Mouse (Mus musculus): ENCODE measurements around the gene Nipsnap3a. TPM values are rescaled to one million over a fixed set of nuclear protein-coding genes. Genes with fewer than 3 reads are reported as not detected.

The Nipsnap3a gene
- polyA plus RNA-seq, 1 experiment from 2014 or later: not detected

- no peaks in the 10 kb centered on the region for H3K9me3 ChIP-seq (ENCODE audit: low read length)
- H3K4me3 ChIP-seq (ENCODE audit: low read depth, low read length): no peak overlapping the region
- no peaks in the 10 kb centered on the region for H3K4me1 ChIP-seq (ENCODE audit: insufficient read depth, low read depth, low read length)
- no peak overlapping the region for H3K9ac ChIP-seq (replicated peaks; ENCODE audit: low read depth)
- TF ChIP-seq CTCF (IDR thresholded peaks at IDR 0.05) (no peak), EP300 (IDR thresholded peaks at IDR 0.05) (no peak)
- no peak overlapping the region for H3K27ac ChIP-seq (ENCODE audit: low read length)
- DNase-seq (ENCODE audit: low spot score): no peak
- H3K4me2 ChIP-seq (replicated peaks; ENCODE audit: low read depth, low read length): no peak overlapping the region
- peaks cover 55% of the 10 kb centered on the region for H3K36me3 ChIP-seq (ENCODE audit: insufficient read depth, low read length)
- 87% methylated on average over 8 of the region's 8 CpGs for WGBS
- no peak for ATAC-seq
- no peaks in the 10 kb centered on the region for H3K27me3 ChIP-seq (replicated peaks; ENCODE audit: insufficient read depth, low read length)
Measured at GRCm38 (mm10) chr4:53043819-53044218, 54.7 kb downstream of the Nipsnap3a start.

DNA sequence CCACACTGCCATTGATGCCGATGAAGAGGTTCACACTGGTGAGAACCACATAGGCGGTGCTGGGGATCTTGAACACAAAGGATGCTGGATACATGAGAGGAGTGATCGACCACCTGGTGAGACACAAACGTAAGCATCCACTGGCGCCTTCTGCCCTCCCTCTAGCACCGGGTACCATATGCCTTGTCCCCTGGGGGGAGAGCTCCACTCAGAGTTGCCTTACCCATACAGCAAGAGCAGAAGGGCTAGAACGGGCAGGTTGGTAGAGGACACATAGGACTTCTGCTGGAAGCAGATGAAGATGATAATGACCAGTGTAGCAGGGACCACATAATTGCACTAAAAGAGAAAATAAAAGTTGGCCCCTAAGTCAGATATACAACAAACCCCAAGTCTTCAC is 56.7 kb downstream of the Nipsnap3a start:
- Histone ChIP-seq H3K4me3 (ENCODE audit: low read depth, low read length) (no peak overlapping the region), H3K9ac (replicated peaks; ENCODE audit: low read depth) (no peak overlapping the region), H3K4me2 (replicated peaks; ENCODE audit: low read depth, low read length) (no peak overlapping the region), H3K9me3 (ENCODE audit: low read length) (no peaks in the 10 kb centered on the region), H3K4me1 (ENCODE audit: insufficient read depth, low read depth, low read length) (no peaks in the 10 kb centered on the region), H3K27me3 (replicated peaks; ENCODE audit: insufficient read depth, low read length) (no peaks in the 10 kb centered on the region), H3K36me3 (ENCODE audit: insufficient read depth, low read length) (peaks cover 52% of the 10 kb centered on the region), H3K27ac (ENCODE audit: low read length) (no peak overlapping the region)
- TF ChIP-seq CTCF (IDR thresholded peaks at IDR 0.05) (no peak), EP300 (IDR thresholded peaks at IDR 0.05) (no peak)
- ATAC-seq (no peak), DNase-seq (ENCODE audit: low spot score) (no peak)
- WGBS: 85% methylated on average over 7 of the region's 7 CpGs

GRCm38 (mm10) chr4:53046238-53047022 is 57.4 kb downstream of the Nipsnap3a start:
- no peak for DNase-seq (ENCODE audit: low spot score)
- H3K4me2 ChIP-seq (replicated peaks; ENCODE audit: low read depth, low read length): no peak overlapping the region

More at GRCm38 (mm10) chr4:53046238-53047022, 57.4 kb downstream of the Nipsnap3a start:
- TF ChIP-seq EP300 (IDR thresholded peaks at IDR 0.05) (no peak), CTCF (IDR thresholded peaks at IDR 0.05) (no peak)
- Histone ChIP-seq H3K4me1 (ENCODE audit: insufficient read depth, low read depth, low read length) (no peaks in the 10 kb centered on the region), H3K27ac (ENCODE audit: low read length) (no peak overlapping the region), H3K9ac (replicated peaks; ENCODE audit: low read depth) (no peak overlapping the region), H3K9me3 (ENCODE audit: low read length) (no peaks in the 10 kb centered on the region), H3K36me3 (ENCODE audit: insufficient read depth, low read length) (peaks cover 49% of the 10 kb centered on the region), H3K27me3 (replicated peaks; ENCODE audit: insufficient read depth, low read length) (no peaks in the 10 kb centered on the region), H3K4me3 (ENCODE audit: low read depth, low read length) (no peak overlapping the region)
- ATAC-seq: no peak
- WGBS: 66% methylated on average over 9 of the region's 9 CpGs

Other genes starting within 250 kb of the Nipsnap3a start
- gene Olfr275, start 174.7 kb upstream of the Nipsnap3a start, polyA plus RNA-seq (2015; fragmentation: Nextera tagmentation; extraction: Ambion mirVana): not detected in 2 replicates
- not detected in 2 replicates for gene Olfr273, start 130.0 kb upstream of the Nipsnap3a start, polyA plus RNA-seq (2015; fragmentation: Nextera tagmentation; extraction: Ambion mirVana)
- gene Olfr272, start 70.1 kb upstream of the Nipsnap3a start, polyA plus RNA-seq (2015; fragmentation: Nextera tagmentation; extraction: Ambion mirVana): not detected in 2 replicates
- gene Olfr270, start 24.7 kb upstream of the Nipsnap3a start, polyA plus RNA-seq (2015; fragmentation: Nextera tagmentation; extraction: Ambion mirVana): not detected in 2 replicates
- 77.4 and 79.4 TPM in 2 replicates for gene Nipsnap3b, start 22.6 kb downstream of the Nipsnap3a start, polyA plus RNA-seq (2015; fragmentation: Nextera tagmentation; extraction: Ambion mirVana)
- gene Abca1, start 170.6 kb downstream of the Nipsnap3a start, polyA plus RNA-seq (2015; fragmentation: Nextera tagmentation; extraction: Ambion mirVana): 3.7 and 4.6 TPM in 2 replicates